Mouse (Mus musculus) cerebellum, adult 2 months (tissue): ENCODE results near the gene Det1.

ENCODE experiments used
- CTCF ChIP-seq: fragments of 200-500 bp; IDR thresholded peaks from 2 replicates; pipeline ENCODE4 v1.5.1; 2011; ENCODE audit warnings: low read depth, mild to moderate bottlenecking, control low read depth, low read length, moderate library complexity, borderline replicate concordance; ENCODE audit not compliant: insufficient read depth
- POLR2A ChIP-seq: fragments of 200-500 bp; IDR thresholded peaks from 2 replicates; pipeline ENCODE4 v1.6.1; 2011; ENCODE audit warnings: low read length, control low read depth, borderline replicate concordance; ENCODE audit not compliant: insufficient read depth

DNA sequence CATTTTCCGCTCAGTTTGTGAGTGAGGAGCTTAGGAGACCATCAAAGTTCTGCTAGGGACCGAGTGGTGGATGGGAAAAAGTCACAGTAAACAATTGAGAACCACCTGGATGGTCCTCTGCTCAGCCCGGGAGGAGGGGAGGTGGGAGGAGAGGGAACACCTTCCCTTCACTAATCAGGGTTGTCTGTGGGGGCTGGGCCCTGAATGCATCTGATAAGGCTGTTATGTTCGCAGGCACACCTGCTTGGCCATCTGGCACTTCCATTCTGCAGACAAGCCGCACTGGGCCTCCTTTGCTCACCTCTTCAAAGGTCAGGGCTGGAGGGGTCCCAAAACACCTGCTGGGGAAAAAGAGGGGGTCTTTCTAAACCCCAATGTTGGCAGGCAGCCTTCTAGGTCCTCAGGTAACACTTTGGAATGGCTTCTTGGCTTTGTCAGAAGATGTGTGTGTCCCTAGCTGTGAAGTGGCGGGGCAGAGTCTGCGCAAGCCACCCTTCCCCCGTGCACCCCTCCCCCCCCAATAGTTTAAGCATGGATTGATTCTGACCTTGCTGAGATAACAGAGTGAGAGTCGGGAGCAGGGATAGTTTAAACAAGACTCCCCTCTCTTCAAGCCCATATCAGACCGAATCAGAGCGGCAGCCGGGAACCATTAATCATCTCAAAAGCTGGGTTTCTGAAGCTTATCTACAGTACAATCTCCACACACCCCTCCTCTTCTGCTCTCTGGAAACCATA is 18.3 kb upstream of the Det1 start:
- no peak for TF ChIP-seq CTCF
- TF ChIP-seq POLR2A = no peak
